Mouse (Mus musculus): Measurements from ENCODE around the gene Nprl2. TPM values are rescaled to one million over a fixed set of nuclear protein-coding genes. Genes with fewer than 3 reads are reported as not detected.
A peak's percentile ranks its signal among the peaks of the same experiment; 100 is the strongest.
"Not testable (repeated sequence)": the region's sequence is repeated elsewhere in the genome, so short reads cannot be mapped to it uniquely, and the experiment has no call there.

The Nprl2 gene
- total RNA-seq, 2 experiments from 2014 or later: 12.9 to 16.7 TPM

DNA sequence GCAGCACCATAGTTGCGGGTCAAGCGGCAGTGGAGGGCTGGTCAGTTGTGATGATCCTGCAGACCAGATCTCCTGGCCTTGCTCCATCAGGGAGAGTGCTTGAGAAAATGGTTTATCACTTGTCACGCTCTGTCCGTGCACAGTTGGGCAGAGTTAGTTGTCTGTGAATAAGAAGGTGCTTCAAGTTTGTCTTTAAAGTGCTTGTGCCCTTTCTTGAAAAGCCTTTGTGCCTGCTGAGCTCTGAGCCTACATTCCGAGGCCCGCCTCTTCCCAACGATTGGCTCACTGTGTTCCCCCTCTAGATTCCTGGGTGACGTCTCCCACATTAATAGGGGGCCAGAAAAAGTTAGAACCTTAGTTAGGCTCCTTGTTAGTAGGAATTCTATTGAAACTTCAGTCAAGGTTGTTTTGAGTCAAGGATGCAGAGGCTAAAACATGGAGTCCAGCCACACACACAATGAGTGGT, 9.9 kb downstream of the Nprl2 start:
- DNase-seq: no peak

GRCm38 (mm10) chr9:107552690-107553393, 10.8 kb downstream of the Nprl2 start:
- intact Hi-C loops (cut with DNase I): no loop called here
- no peak for DNase-seq

More for the DNA sequence above, 9.9 kb downstream of the Nprl2 start:
- intact Hi-C loops (cut with DNase I): no loop called here

- DNase-seq: peak in 1 of 2 experiments; percentile 51
- intact Hi-C loops (cut with DNase I): no loop called here
Observed at GRCm38 (mm10) chr9:107553541-107554318, 11.7 kb downstream of the Nprl2 start.

GRCm38 (mm10) chr9:107554319-107554825, 12.3 kb downstream of the Nprl2 start:
- intact Hi-C loops (cut with DNase I): no loop called here
- peak; percentile 95 to 96 for DNase-seq

DNA sequence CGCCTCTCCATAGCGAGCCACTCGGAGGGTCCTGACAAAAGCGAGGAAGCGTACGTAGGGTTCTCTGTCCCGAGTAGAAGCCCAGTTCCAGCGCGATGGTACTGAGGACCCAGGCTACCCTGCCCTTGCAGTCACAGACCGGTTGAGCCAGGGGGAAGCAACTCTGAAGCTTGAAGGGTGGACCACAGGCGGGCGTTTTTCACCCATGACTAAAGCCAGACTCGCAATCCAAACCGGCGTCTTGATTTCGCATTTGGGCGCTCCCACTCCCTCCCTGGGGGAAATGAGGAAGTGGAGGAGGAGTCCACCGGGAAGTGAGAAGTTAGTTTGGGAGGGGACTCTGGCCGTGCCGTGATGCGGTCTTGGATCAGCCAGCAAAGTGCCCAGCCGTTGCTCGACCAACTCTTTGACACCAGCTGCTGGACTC, 13.0 kb downstream of the Nprl2 start:
- peak; percentile 86 to 87 for DNase-seq
- intact Hi-C loops (cut with DNase I): no loop called here

DNA sequence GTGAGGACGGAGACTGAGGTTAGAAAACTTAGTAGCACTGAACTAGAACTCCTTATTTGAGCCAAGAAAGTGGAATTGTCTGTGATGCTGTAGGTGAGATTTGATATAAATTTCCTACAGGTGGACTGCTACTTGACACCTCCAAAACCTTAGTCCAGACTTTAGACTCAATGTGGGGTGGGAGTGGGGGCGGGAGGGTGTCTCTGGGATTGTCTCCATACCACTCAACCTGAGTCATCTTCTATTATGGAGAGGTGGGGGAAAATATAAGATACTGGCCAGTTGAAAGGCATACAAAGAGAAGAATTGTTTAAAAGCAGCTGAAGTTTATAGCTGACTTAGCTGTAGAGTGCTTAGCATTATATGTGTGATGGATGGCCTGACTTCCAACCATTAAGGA, 13.7 kb downstream of the Nprl2 start:
- intact Hi-C loops (cut with DNase I): no loop called here

DNA sequence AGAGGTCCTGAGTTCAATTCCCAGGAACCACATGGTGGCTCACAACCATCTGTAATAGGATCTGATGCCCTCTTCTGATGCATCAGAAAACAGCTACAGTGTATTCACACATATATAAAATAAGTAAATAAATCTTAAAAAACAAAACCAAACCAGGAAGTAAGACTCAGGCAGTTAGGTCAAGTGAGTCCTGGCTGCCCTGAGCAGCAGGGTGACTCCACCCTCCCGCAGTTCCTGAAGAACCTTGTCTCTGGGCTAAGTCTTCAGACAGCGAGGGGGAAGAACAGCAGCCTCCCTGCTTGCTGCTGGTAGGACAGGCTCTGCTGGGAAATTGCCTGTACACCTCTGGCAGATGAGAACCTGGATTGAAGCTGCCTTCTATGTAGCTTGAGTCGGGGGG, 14.3 kb downstream of the Nprl2 start:
- intact Hi-C loops (cut with DNase I): no loop called here
- DNase-seq: no peak

More for the DNA sequence above, 13.7 kb downstream of the Nprl2 start:
- DNase-seq: no peak

DNA sequence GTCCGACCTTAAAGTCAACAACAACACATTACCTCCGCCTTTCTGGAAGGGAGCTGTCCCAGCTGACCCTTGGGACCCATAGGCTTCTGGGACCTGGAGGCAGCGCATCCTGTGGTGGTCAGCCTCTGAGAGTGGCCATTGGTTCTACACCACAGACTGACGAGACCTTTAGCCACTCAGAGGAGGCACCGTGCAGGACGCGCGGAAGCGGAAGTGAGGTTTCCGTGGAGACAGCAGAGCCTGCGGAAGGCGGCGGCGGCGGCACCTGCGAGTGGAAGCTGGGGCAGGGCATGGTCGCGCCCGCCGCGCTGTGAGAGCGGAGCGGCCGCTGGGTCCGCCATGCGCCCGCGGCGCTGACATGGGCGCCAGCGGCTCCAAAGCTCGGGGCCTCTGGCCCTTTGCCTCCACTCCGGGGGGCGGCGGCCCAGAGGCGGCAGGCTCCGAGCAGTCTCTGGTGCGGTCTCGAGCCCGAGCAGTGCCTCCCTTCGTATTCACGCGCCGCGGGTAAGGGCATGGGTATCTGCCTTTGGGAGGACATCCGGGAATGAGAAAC, 21.1 kb downstream of the Nprl2 start, which contains the start of gene Tusc2:
Tusc2 (plus strand) TSS at position 227 of the 553 bp plus-strand sequence.
- intact Hi-C loops (cut with DNase I): no loop called here
- DNase-seq: peak; percentile 97

DNA sequence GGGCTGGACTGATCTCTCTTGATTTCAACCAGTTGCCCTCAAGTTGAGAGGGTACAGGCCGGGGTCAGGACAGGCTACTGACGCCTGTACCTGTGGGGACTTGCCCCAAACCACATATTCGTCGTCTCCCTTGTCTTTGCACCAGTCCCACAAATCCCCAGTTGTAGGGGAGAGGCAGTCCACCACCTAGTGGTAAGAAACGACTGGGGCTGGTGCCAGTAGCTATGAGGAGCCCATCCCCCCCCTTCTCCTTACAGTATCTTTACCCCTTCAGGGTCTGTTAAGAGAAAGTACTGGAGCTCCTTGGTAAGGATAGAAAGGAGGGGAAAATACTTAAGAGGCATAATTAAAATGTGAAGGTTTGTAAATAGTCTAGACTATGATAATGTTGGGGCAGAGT, 23.5 kb downstream of the Nprl2 start:
- intact Hi-C loops (cut with DNase I); DNase-seq: not testable (repeated sequence)

GRCm38 (mm10) chr9:107566041-107566709, 24.1 kb downstream of the Nprl2 start:
- DNase-seq: peak; percentile 90 to 91
- intact Hi-C loops (cut with DNase I): no loop called here

DNA sequence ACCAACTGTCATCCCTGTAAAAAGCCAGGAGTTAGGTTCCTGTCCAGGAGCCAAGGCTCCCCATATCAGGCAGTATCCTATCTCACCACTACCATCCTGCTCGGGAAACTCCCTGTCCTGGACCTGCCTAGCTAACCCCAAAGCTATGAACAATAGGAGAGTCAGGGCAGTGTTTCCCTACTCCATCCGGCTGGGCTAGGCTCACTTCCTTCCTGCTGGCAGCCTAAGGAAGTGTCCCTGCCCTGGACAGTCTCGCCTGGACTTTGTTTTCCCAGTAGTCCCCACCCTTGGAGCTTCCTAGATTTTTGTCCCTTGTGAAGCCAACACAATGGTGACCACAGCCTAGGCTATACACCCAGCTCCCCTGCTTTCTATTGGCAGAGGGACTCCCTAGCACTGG, 24.8 kb downstream of the Nprl2 start:
- intact Hi-C loops (cut with DNase I): no loop called here
- peak; percentile 54 to 63 for DNase-seq

GRCm38 (mm10) chr9:107567702-107568319, 25.8 kb downstream of the Nprl2 start, which contains the start of gene Hyal2:
Gene Hyal2, plus strand, starts transcription at chr9:107567945.
- intact Hi-C loops (cut with DNase I): no loop called here

DNA sequence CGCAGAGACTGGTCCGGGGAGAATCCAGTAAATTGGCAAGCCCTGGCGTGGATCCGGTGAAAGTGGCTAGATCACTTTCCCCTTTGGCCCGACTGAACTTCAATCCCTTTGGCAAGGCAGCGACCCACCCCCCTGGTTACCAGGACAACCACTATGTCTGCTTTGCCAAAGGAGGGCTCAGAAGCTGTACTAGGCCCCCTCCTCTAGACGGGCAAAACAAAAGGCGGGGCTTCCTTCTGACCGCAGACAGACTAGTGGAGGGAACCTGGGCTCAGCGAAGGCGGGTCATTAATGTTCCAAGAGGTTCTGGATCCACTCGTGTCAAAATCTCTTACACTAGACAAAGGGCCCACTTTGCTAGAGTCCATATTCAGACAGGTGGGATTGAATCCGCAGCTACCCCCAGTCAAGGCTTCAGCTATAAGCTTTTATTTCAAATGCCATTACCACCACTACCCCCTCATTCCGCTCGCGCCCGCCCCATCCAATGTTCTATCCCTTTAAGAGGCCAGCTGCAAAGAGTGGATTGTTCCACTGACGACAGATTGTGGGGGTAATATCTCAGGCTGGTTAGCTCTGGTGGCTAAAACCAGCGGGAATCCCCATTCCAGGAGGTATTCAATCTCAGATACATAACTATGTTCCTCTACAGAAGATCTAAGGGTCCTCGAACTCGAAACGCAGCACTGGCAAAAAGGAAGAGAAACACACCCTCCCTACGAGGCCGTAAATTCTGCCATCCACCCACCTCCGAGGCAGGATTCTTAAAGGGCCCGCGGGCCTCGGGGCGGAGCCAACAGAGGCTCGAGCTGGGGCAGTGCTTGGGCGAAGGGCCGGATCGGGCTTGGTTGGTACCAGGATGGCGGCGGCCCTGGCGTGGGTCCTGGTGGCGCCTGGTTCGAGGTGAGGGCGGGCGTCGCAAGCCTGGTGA, 26.6 kb downstream of the Nprl2 start:
- intact Hi-C loops (cut with DNase I): no loop called here
- peak; percentile 91 for DNase-seq

More at GRCm38 (mm10) chr9:107567702-107568319, 25.8 kb downstream of the Nprl2 start, which contains the start of gene Hyal2:
- peak in 1 of 2 experiments; percentile 48 for DNase-seq

DNA sequence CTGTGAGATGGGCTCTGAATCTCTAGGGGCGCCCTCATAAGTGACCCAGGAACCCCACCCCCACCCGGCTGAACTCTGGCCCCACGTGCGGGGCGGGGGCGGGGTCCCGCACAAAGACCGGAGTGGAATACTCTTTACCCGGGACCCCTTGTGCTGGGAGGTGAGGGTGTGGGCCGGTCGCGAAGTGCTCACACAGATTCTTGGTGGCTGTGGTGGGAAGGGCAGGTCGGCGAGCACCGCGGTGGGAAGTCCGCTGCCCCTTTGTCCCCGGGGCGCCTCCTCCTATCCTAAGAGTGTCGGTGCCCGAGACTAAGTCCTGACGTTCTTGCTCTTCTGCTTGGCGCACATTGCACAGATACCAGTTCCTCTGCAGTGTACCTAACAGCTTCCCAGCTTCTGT, 27.2 kb downstream of the Nprl2 start:
- intact Hi-C loops (cut with DNase I): no loop called here
- no peak for DNase-seq

DNA sequence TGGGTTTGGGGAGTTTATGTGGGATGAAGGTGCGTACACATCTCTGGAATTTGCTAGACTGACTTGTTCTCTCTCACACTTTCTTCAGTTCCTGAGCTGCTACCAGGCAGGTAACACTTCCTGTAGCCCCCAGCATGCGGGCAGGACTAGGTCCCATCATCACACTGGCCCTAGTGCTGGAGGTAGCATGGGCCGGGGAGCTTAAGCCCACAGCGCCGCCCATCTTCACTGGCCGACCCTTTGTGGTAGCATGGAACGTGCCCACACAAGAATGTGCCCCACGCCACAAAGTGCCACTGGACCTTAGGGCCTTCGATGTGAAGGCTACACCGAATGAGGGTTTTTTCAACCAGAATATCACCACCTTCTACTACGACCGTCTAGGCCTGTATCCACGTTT, 28.0 kb downstream of the Nprl2 start:
- intact Hi-C loops (cut with DNase I): no loop called here

GRCm38 (mm10) chr9:107570845-107571244, 28.8 kb downstream of the Nprl2 start:
- intact Hi-C loops (cut with DNase I): no loop called here
- no peak for DNase-seq

More for the DNA sequence above, 28.0 kb downstream of the Nprl2 start:
- DNase-seq: no peak

GRCm38 (mm10) chr9:107571534-107572326, 29.7 kb downstream of the Nprl2 start:
- no peak for DNase-seq
- intact Hi-C loops (cut with DNase I): no loop called here

- intact Hi-C loops (cut with DNase I): no loop called here
- DNase-seq: no peak
Observed at GRCm38 (mm10) chr9:107572327-107572662, 30.3 kb downstream of the Nprl2 start.
